Mouse (Mus musculus) forebrain, embryonic 16.5 days (tissue): Measurements from ENCODE around the gene Dusp12. TPM values are rescaled to one million over a fixed set of nuclear protein-coding genes. Genes with fewer than 3 reads are reported as not detected.

Experiments
- ATAC-seq: fragments of 200-750 bp; cut with Nextera tagmentation; 2 replicates; pipeline ENCODE4 v1.8.0; 2017; ENCODE audit warnings: mild to moderate bottlenecking, moderate library complexity
- H3K27ac ChIP-seq: fragments of 300-500 bp; sonication (generic); 2 replicates; pipeline ENCODE4 v1.5.1; 2014; ENCODE audit warnings: low read length, control low read depth
- H3K27me3 ChIP-seq: fragments of 300-500 bp; sonication (generic); replicated peaks from 2 replicates; pipeline ENCODE4 v1.6.1; 2014; ENCODE audit warnings: low read length; ENCODE audit not compliant: control insufficient read depth, insufficient read depth
- H3K36me3 ChIP-seq: fragments of 300-500 bp; sonication (generic); 2 replicates; pipeline ENCODE4 v1.6.1; 2014; ENCODE audit not compliant: control insufficient read depth, insufficient read depth
- H3K4me1 ChIP-seq: fragments of 300-500 bp; sonication (generic); replicated peaks from 2 replicates; pipeline ENCODE4 v1.6.1; 2014; ENCODE audit warnings: low read length; ENCODE audit not compliant: control insufficient read depth, insufficient read depth
- H3K4me2 ChIP-seq: fragments of 300-500 bp; sonication (generic); 2 replicates; pipeline ENCODE4 v1.6.1; 2014; ENCODE audit warnings: mild to moderate bottlenecking, low read length, control low read depth
- H3K4me3 ChIP-seq: fragments of 300-500 bp; sonication (generic); replicated peaks from 2 replicates; pipeline ENCODE4 v1.5.1; 2014; ENCODE audit warnings: mild to moderate bottlenecking, low read length, control low read depth
- H3K9ac ChIP-seq: fragments of 300-500 bp; sonication (generic); replicated peaks from 2 replicates; pipeline ENCODE4 v1.6.1; 2014; ENCODE audit warnings: low read depth, low read length, control low read depth
- H3K9me3 ChIP-seq: fragments of 300-500 bp; sonication (generic); 2 replicates; pipeline ENCODE4 v1.6.1; 2016; ENCODE audit warnings: low read length; ENCODE audit not compliant: control insufficient read depth
- WGBS: fragments of 180-500 bp; shearing (Covaris S2); extraction: QIAGEN DNeasy Blood & Tissue Kit; methylation state at CpG from one replicate; pipeline ENCODE4 v1.1.7; 2014; 5-methylcytosine and 5-hydroxymethylcytosine counted together
- polyA plus RNA-seq: library from polyadenylated mRNA; unstranded; fragments of >200 nt; fragmentation: Nextera tagmentation; extraction: Ambion mirVana; gene quantifications from 2 replicates; pipeline ENCODE4 v1.2.1, GENCODE M21; 2015

Dusp12 gene
- polyA plus RNA-seq, 1 experiment from 2014 or later, result 39.2 TPM

DNA sequence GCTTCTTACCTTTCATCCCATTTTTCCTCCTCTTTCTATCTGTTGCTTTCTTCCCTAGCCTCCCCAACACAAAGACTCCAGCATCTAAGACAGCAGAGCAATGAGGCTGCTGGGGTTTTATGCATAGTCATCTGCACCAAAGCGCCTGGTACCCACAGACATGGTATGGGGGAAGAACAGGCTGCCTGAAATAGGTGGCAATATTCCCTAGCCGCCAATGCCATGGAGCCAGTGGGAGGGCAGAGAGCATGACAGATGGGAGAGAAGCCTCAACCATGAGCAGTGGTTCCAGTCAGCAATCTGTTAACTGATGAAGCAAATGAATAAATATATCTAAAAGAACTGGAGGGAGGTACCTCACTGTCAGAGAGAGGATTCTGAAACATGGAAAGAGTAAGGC, 28.0 kb downstream of the Dusp12 start:
- no peaks in the 10 kb centered on the region for H3K27me3 ChIP-seq
- H3K9ac ChIP-seq, result no peak overlapping the region
- H3K36me3 ChIP-seq, result no peaks in the 10 kb centered on the region
- 74% methylated on average over 2 of the region's 2 CpGs for WGBS
- H3K27ac ChIP-seq, result no peak overlapping the region
- no peak overlapping the region for H3K4me2 ChIP-seq
- no peak overlapping the region for H3K4me3 ChIP-seq
- ATAC-seq, result no peak
- H3K4me1 ChIP-seq, result no peaks in the 10 kb centered on the region
- H3K9me3 ChIP-seq, result no peaks in the 10 kb centered on the region

DNA sequence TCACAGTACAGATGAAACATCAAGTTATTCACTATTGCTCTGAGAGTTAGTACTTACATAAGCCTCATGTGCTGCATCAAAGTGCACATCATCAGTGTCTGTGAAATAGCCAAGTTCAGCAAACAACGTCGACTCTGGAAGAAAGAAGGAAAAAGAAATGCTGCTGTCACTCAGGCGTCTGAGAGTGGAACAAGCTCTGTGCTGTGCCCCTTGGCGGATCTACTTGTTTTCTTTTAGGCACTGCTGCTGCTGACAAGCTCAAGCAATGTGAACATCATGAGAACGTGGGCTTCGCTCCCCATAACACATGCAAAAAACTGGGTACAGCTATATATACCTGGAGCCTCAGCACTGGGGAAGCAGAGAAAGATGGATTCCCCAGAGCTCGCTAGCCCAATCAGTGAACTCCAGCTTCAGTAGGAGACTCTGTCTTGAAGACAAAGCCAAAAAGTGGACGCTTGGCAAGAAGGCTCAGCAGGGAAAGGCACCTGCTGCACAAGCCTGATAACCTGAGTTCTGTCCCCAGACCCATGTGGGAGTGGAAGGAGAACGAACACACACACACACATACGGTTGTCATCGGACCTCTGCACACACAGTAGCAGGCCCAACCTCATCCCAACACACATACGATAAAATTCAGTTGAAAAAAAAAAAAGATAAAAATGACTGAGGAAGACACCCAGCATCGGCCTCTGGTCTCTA, 30.1 kb downstream of the Dusp12 start:
- Histone ChIP-seq H3K27ac (no peak overlapping the region), H3K4me2 (no peak overlapping the region), H3K4me1 (no peaks in the 10 kb centered on the region), H3K27me3 (no peaks in the 10 kb centered on the region), H3K9me3 (no peaks in the 10 kb centered on the region), H3K4me3 (no peak overlapping the region), H3K9ac (no peak overlapping the region), H3K36me3 (no peaks in the 10 kb centered on the region)
- WGBS, result 88% methylated on average over 13 of the region's 13 CpGs
- no peak for ATAC-seq

DNA sequence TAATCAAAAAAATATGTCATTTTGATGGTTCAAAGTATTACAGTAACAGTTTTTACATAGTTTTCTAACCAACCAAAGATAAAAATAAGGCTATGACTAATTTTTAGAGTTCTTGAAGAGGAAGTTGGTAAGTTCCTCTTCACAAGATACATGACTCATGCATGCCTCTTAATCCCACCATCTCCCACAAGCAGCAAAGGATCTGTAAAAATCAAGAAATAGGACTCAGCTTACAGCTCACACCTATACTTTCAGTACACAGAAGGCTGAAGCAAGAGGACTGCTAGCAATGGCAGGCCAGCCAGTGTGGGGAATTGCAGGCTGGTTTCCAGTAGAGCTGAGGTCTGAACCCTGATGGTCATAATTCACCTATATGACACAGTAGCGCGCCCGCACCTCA, 31.7 kb downstream of the Dusp12 start:
- H3K4me2 ChIP-seq, result no peak overlapping the region
- 92% methylated on average over 3 of the region's 3 CpGs for WGBS
- H3K4me3 ChIP-seq, result no peak overlapping the region
- no peak overlapping the region for H3K27ac ChIP-seq
- no peak overlapping the region for H3K9ac ChIP-seq
- no peaks in the 10 kb centered on the region for H3K36me3 ChIP-seq
- H3K9me3 ChIP-seq, result no peaks in the 10 kb centered on the region
- H3K27me3 ChIP-seq, result no peaks in the 10 kb centered on the region
- no peaks in the 10 kb centered on the region for H3K4me1 ChIP-seq
- ATAC-seq, result no peak

DNA sequence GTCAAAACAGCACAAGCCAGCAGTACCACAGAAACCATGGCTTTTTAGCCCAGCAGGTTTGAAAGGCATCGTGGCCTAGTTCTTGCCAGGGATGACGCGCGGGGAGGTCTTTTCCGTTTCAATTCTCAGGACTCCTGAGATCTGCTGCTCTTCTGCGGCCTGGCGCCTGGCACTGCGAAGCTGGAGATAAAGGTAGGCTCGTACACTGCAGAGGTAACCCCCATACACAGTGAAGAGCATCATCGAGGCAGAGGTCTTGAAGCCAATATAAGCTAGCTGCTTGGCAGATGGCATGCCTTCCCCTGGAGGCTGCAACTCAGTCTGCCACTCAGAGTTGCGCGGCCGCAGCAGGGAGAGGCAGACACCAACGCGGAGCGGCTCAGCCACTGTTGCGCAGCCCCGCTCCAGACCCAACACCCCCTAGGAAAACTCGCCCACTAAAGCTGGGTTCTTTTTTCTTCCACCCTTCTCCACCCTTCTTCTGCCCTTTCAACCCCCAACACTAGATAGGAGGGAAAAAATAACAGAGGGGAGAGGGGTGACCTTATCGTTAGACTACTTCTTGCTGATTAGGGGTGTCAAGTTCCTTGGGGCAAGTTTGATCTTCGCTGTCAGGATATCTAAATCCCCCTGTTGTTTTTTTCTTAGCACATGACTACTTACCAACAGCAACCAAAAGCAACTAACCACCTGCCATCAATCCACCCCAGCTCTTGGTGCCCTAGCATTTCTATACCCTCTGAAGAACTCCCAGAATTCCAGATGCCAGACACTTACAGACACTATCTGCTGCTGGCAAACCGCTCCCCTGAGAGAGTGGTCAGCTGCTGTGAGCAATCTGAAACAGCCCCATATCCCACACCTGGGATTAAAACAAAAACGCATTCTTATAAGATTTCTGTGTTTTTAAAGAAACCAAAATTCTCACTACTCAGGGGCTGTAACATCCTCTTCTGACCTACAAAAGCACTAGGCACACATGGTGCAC, 34.4 kb downstream of the Dusp12 start:
- Histone ChIP-seq H3K4me3 (no peak overlapping the region), H3K4me2 (no peak overlapping the region), H3K4me1 (no peaks in the 10 kb centered on the region), H3K36me3 (no peaks in the 10 kb centered on the region), H3K9me3 (no peaks in the 10 kb centered on the region), H3K9ac (no peak overlapping the region), H3K27ac (no peak overlapping the region), H3K27me3 (no peaks in the 10 kb centered on the region)
- ATAC-seq, result no peak
- WGBS, result 90% methylated on average over 23 of the region's 23 CpGs

GRCm38 (mm10) chr1:170850007-170850406, 35.3 kb downstream of the Dusp12 start:
- Histone ChIP-seq H3K4me2 (no peak overlapping the region), H3K27me3 (no peaks in the 10 kb centered on the region), H3K27ac (no peak overlapping the region), H3K4me1 (no peaks in the 10 kb centered on the region), H3K4me3 (no peak overlapping the region), H3K36me3 (no peaks in the 10 kb centered on the region), H3K9ac (no peak overlapping the region), H3K9me3 (no peaks in the 10 kb centered on the region)
- 100% methylated on average over 2 of the region's 2 CpGs for WGBS
- ATAC-seq, result no peak

GRCm38 (mm10) chr1:170845448-170846307, 39.7 kb downstream of the Dusp12 start:
- H3K27ac ChIP-seq, result no peak overlapping the region
- WGBS, result 50% methylated on average over 10 of the region's 10 CpGs
- no peak for ATAC-seq

DNA sequence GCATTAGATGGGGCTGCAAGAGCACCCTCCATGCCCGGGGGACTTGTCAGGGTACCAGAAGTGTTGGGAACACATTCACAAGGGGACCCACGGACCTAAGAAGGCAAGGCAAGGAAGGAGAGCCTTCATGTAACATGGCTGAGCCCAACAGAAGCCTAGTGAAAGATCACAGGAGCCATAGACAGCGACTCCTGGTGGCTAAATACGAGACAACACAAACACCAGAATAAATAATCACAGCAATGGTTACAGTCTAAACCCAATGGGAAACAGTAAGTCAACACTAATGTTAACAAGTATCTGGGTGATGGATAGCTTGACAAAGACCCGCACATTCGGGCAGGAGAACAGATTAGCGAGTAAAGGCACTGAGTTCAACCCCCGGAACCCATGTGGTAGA, 41.0 kb downstream of the Dusp12 start:
- Histone ChIP-seq H3K27ac (no peak overlapping the region), H3K4me1 (no peaks in the 10 kb centered on the region), H3K9me3 (no peaks in the 10 kb centered on the region), H3K9ac (no peak overlapping the region), H3K27me3 (no peaks in the 10 kb centered on the region), H3K36me3 (no peaks in the 10 kb centered on the region), H3K4me2 (no peak overlapping the region), H3K4me3 (no peak overlapping the region)
- no peak for ATAC-seq
- 56% methylated on average over 8 of the region's 8 CpGs for WGBS

More at GRCm38 (mm10) chr1:170845448-170846307, 39.7 kb downstream of the Dusp12 start:
- Histone ChIP-seq H3K9ac (no peak overlapping the region), H3K36me3 (no peaks in the 10 kb centered on the region), H3K4me1 (no peaks in the 10 kb centered on the region), H3K4me2 (no peak overlapping the region), H3K4me3 (no peak overlapping the region), H3K9me3 (no peaks in the 10 kb centered on the region), H3K27me3 (no peaks in the 10 kb centered on the region)

GRCm38 (mm10) chr1:170839685-170840084, 45.7 kb downstream of the Dusp12 start:
- no peaks in the 10 kb centered on the region for H3K36me3 ChIP-seq
- no peaks in the 10 kb centered on the region for H3K27me3 ChIP-seq
- H3K4me3 ChIP-seq, result no peak overlapping the region
- no peak overlapping the region for H3K4me2 ChIP-seq
- no peak overlapping the region for H3K9ac ChIP-seq
- no peaks in the 10 kb centered on the region for H3K4me1 ChIP-seq
- ATAC-seq, result peak; percentile 38
- no peaks in the 10 kb centered on the region for H3K9me3 ChIP-seq
- H3K27ac ChIP-seq, result no peak overlapping the region

- Histone ChIP-seq H3K4me3 (no peak overlapping the region), H3K9me3 (no peaks in the 10 kb centered on the region), H3K27ac (no peak overlapping the region), H3K9ac (no peak overlapping the region), H3K4me1 (no peaks in the 10 kb centered on the region), H3K36me3 (no peaks in the 10 kb centered on the region), H3K27me3 (no peaks in the 10 kb centered on the region), H3K4me2 (no peak overlapping the region)
- no peak for ATAC-seq
- 75% methylated on average over 9 of the region's 9 CpGs for WGBS
Observed at GRCm38 (mm10) chr1:170834756-170835155, 50.6 kb downstream of the Dusp12 start.
